Mouse (Mus musculus) adrenal gland, postnatal 25 days (tissue): ENCODE measurements around the gene Gm10184. TPM values are rescaled to one million over a fixed set of nuclear protein-coding genes. Genes with fewer than 3 reads are reported as not detected.
"Not testable (repeated sequence)": the region's sequence is repeated elsewhere in the genome, so short reads cannot be mapped to it uniquely, and the experiment has no call there.

ENCODE experiments used
- DNase-seq: peaks from one replicate; pipeline ENCODE4 v3.0.0; 2021; ENCODE audit warnings: mixed read lengths
- long read RNA-seq: library from polyadenylated mRNA; stranded (forward); transcript quantifications from one replicate; pipeline ENCODE4 v2.0.0, GENCODE M21; 2021
- total RNA-seq: library from RNA; stranded (reverse); gene quantifications from 2 replicates; pipeline ENCODE4 v1.2.3, GENCODE M21; 2021

The Gm10184 gene
- 11.1 and 12.3 TPM in 2 replicates for total RNA-seq
- long read RNA-seq, result 0 reads

DNA sequence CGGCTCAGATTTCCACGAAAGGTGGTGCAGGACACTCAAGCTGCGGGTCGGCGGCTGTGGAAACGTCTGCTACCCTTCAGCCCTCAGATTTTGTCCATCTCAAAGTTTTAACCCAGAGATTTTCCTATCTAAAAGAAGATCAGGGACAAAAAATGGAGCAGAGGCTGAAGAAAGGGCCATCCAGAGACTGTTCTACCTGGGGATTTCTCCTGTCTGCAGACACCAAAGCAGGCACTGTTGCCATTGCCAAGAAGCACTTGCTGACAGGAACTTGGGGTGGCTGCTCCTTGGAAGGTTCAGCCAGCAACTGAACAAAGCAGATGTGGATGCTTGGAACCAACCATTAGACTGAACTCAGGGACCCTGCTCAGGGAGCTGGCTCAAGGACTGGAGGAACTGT is at the start of gene Gm10184:
Gene Gm10184 (minus strand): TSS at position 101 of the 400 bp plus-strand sequence.
- DNase-seq, result no peak

DNA sequence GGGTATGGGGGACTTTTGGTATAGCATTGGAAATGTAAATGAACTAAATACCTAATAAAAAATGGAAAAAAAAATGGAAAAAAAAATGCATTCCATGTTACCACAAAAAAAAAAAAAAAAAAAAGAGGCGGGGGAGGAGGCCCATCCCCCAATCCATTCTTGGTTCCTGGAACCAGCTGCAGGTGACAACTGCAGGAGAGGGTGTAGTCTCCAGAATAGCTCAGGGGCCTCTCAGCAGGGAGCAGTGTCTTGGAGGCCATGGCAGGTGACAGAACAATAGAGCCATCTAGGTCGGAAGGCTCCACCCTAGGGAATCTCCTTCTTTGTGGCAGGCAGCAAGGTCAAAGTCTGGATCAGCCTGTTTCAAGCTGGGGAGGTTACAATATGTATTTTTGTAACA is 23.7 kb upstream of the Gm10184 start:
- no peak for DNase-seq

DNA sequence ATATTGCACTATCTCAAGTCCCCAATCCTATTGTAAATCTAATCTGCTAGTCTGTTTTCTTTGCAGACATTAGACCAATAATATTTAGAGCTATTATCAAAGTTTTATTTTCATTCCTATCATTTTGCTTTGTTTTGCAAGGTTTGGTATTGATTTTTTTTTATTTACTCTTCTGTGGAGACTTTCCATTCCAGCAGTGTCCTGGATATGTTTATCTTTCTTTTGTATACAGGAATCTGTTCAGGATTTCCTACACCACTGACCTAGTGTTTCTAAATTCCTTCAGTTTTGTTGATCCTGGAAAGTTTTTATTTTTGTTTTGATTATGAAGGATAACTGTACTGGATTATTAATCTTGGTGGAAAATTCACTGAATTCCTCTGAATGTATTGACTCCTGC is 2.6 kb downstream of the Gm10184 start:
- DNase-seq, result no peak

DNA sequence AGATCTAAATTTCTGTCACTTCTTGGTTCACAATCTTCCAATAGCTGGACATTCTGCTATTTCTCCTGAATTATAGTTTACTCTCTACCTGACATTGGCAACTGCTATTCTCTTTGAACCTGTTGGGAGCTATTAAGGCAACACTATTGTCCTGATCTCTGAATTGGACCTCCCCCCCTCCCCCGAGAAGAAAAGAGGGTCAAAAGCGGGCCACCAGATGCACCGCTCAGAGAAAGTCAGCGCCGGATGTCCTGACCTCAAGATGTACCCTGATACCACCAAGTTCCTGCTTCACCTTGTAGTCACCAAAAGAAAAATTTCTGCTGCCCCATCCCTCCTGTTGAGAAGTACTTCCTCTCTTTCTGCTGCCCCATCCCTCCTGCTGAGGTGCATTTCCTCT is 5.5 kb downstream of the Gm10184 start:
- DNase-seq, result not testable (repeated sequence)

DNA sequence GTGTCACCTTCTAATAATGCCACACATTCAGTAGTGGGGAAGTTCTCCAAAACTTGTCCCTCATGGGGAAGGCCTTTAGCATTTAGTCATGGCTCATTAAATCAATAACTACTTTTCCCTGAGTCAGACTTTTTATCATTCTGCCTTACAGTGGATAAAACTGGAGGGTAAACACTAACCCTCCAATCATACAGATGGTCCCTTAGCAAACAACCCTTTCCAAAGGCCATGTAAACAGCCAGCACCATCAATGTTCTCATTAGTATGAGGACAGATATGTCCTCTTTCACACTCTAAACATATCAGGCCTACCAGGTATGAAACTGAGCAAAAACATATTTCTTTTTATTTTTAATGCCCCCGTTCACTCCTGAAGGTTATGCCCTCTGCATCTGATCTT is 7.5 kb downstream of the Gm10184 start:
- DNase-seq, result no peak

DNA sequence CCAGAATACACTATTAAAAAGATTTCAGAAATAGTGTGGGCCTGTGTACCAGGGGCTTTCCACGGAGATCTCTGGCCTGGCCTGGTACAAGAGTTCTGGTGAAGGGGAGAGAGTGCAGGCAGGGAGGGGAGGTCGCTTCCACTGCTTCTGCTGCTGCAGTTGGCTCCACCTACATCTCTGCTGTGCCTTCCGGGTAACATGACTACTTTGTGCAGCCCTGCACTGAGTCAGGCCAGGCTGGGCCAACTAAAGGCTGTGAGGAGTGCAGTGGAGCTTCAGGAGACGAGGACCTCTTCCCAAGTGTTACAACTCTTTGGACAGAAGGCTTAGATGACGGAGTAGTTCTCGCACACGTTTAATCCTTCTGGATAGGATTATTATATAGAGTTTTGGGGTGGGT is 9.6 kb downstream of the Gm10184 start:
- no peak for DNase-seq

DNA sequence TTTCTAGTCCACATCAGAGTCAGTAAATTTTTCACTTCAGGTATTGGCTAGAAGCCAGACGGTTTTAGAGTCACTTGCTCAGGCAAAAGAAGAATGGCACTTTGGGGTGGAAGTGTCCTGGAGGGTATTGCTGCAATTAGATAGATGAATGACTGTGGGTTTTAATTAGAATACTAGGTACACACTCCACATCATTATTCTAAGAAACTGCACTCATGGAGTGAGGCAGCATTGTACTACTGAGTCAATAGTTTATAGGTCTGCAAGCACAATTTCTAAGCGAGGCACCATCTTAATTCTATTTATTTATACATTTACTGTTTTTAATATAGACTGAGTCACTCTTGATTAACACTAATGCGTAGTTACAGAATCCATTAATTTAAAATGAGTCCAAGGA is 10.4 kb downstream of the Gm10184 start:
- DNase-seq, result no peak

DNA sequence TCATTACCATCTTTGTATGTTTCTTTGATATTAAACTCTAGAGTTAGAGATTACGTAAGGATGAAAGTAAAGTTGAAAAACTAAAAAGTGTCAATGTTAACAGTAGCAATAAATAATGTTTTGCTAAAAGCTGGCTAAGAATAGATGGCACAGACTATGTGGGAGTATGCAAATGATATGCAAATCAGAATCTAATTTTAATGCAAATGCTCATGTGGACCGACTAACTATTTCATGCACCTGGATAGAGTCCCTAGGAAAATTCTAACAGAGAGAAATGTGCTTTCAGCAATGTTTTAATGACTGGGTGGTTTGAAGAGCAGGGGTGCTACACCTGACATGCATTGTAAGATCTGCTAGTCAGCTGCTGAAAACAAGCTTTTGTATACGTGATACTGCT is 45.3 kb downstream of the Gm10184 start:
- DNase-seq, result no peak
